Comparison of ENCODE assay signal across 8 mouse cellular contexts in genomic region chr6:116650406-116650805, GRCm38 (mm10). TPM values are rescaled to one million over a fixed set of nuclear protein-coding genes. Genes with fewer than 3 reads are reported as not detected.
A peak's percentile ranks its signal among the peaks of the same experiment; 100 is the strongest.
DNase-seq lines count a peak whose midpoint lies in the region; ATAC-seq and TF ChIP-seq lines count a peak whose summit lies in the region.

Gene Depp1 (plus strand): TSS chr6:116650609.

- 11% methylated on average over 6 of the region's 6 CpGs for WGBS in intestine, postnatal 0 days
- WGBS in liver, postnatal 0 days (ENCODE audit: insufficient replicate concordance): 6% methylated on average over 6 of the region's 6 CpGs

- ATAC-seq in intestine, postnatal 0 days: peak; percentile 77
- ATAC-seq in liver, postnatal 0 days: peak; percentile 76

- no peak within 1 kb of the TSS for H3K27ac ChIP-seq in intestine, postnatal 0 days (ENCODE audit: low read depth, low read length)
- H3K27ac ChIP-seq in liver, postnatal 0 days (ENCODE audit: low read depth): peak within 1 kb of the TSS; percentile 95

- H3K4me2 ChIP-seq in intestine, postnatal 0 days (replicated peaks; ENCODE audit: low read depth): peak within 1 kb of the TSS; percentile 35
- H3K4me2 ChIP-seq in liver, postnatal 0 days (ENCODE audit: low read depth, low read length): peak within 1 kb of the TSS; percentile 60

- peak; percentile 89 for TF ChIP-seq EP300 in liver, postnatal 0 days (IDR thresholded peaks at IDR 0.05; ENCODE audit: low read depth)

- H3K27me3 ChIP-seq in intestine, postnatal 0 days (replicated peaks; ENCODE audit: control insufficient read depth, insufficient read depth, low read length): no peaks in the 10 kb centered on the region
- no peaks in the 10 kb centered on the region for H3K27me3 ChIP-seq in liver, postnatal 0 days (ENCODE audit: insufficient read depth, low read length)

- TF ChIP-seq CTCF in intestine, postnatal 0 days (IDR thresholded peaks at IDR 0.05; ENCODE audit: low read depth): no peak; the same call in 1 of the 2 replicates
- TF ChIP-seq CTCF in liver, postnatal 0 days (IDR thresholded peaks at IDR 0.05; ENCODE audit: low read depth): no peak

- peak within 1 kb of the TSS; percentile 23 for H3K4me3 ChIP-seq in intestine, postnatal 0 days (ENCODE audit: low read depth, low read length)
- H3K4me3 ChIP-seq in liver, postnatal 0 days (ENCODE audit: low read depth, low read length): peak within 1 kb of the TSS; percentile 57

- H3K9ac ChIP-seq in intestine, postnatal 0 days (ENCODE audit: low read depth, low read length): no peak within 1 kb of the TSS
- H3K9ac ChIP-seq in liver, postnatal 0 days (replicated peaks): peak within 1 kb of the TSS; percentile 78

- no peaks in the 10 kb centered on the region for H3K9me3 ChIP-seq in intestine, postnatal 0 days (ENCODE audit: control insufficient read depth)
- H3K9me3 ChIP-seq in liver, postnatal 0 days (ENCODE audit: low read length): no peaks in the 10 kb centered on the region

- H3K36me3 ChIP-seq in intestine, postnatal 0 days (ENCODE audit: control insufficient read depth, insufficient read depth): peaks cover 10% of the 10 kb centered on the region; the same call in 1 of the 2 replicates
- no peaks in the 10 kb centered on the region; the same call in 1 of the 2 replicates for H3K36me3 ChIP-seq in liver, postnatal 0 days (replicated peaks; ENCODE audit: insufficient read depth, low read length)

- peak; percentile 58 for DNase-seq in embryo, embryonic 10 days (ENCODE audit: low spot score)
- DNase-seq in embryo, embryonic 9.5 days (ENCODE audit: extremely low spot score): no peak
- DNase-seq in heart, adult 11 months: peak; percentile 99
- DNase-seq in liver, postnatal 0 days: peak; percentile 76
- no peak for DNase-seq in cerebellum, postnatal 10 days
- no peak for DNase-seq in right cerebral cortex, postnatal 4 days
- DNase-seq in frontal cortex, postnatal 36 days (ENCODE audit: low spot score in 2 of 2): no peak

- 0 out of 2 replicates have a peak, but pooled peaks cover 3% of the 10 kb centered on the region for H3K4me1 ChIP-seq in intestine, postnatal 0 days (replicated peaks; ENCODE audit: control insufficient read depth, insufficient read depth, low read length)
- H3K4me1 ChIP-seq in liver, postnatal 0 days (ENCODE audit: insufficient read depth): peaks cover 14% of the 10 kb centered on the region

RNA-seq across cellular contexts. Expression of gene Depp1, which starts in this region (rescaled TPM):
- 11.2 and 13.0 TPM in 2 replicates for polyA plus RNA-seq in intestine, postnatal 0 days (2015; fragmentation: Nextera tagmentation; extraction: Ambion mirVana)
- 103 and 122 TPM in 2 replicates for polyA plus RNA-seq in liver, postnatal 0 days (2015; fragmentation: Nextera tagmentation; extraction: Ambion mirVana)

Comparison
In these comparisons a context has a peak if more than half of its experiments do, and no peak if none do; other contexts are left out.
1. DNase-seq: peak in embryo, embryonic 10 days (single experiment), heart, adult 11 months (single experiment) and liver, postnatal 0 days (single experiment); none in embryo, embryonic 9.5 days (single experiment), cerebellum, postnatal 10 days (0 of 2), right cerebral cortex, postnatal 4 days (single experiment) and frontal cortex, postnatal 36 days (0 of 2).